Mouse (Mus musculus) adrenal gland, postnatal 4 days (tissue): ENCODE results near the gene Cep78. TPM values are rescaled to one million over a fixed set of nuclear protein-coding genes. Genes with fewer than 3 reads are reported as not detected.
"Not testable (repeated sequence)": the region's sequence is repeated elsewhere in the genome, so short reads cannot be mapped to it uniquely, and the experiment has no call there.

Experiments used
- DNase-seq, 2 experiments: peaks; one replicate each; pipeline ENCODE4 v3.0.0; 2021 to 2022; ENCODE audit warnings: low spot score in 2 of 2, mixed read lengths in 2 of 2
- long read RNA-seq, 2 experiments: library from polyadenylated mRNA; stranded (forward); transcript quantifications; one replicate each; pipeline ENCODE4 v2.0.0; 2021
- total RNA-seq, 2 experiments: library from RNA; stranded (reverse); gene quantifications; 2 replicates each; pipeline ENCODE4 v1.2.3; 2021

Cep78 gene
- total RNA-seq = 10 to 100 TPM; 16.2 to 17.2 TPM
- long read RNA-seq, experiment 1, transcript Cep78-201 (15 exons, 2,548 nt) = major isoform, 12 of 21 reads
- long read RNA-seq, experiment 1, partial matches to known transcripts = 2 of 21 reads
- long read RNA-seq, experiment 1, other reads (novel, unspliced or antisense) = 7 of 21 reads
- long read RNA-seq, experiment 2, transcript Cep78-201 (15 exons, 2,548 nt) = major isoform, 25 of 51 reads
- long read RNA-seq, experiment 2, partial matches to known transcripts = 6 of 51 reads
- long read RNA-seq, experiment 2, other reads (novel, unspliced or antisense) = 19 of 51 reads

DNA sequence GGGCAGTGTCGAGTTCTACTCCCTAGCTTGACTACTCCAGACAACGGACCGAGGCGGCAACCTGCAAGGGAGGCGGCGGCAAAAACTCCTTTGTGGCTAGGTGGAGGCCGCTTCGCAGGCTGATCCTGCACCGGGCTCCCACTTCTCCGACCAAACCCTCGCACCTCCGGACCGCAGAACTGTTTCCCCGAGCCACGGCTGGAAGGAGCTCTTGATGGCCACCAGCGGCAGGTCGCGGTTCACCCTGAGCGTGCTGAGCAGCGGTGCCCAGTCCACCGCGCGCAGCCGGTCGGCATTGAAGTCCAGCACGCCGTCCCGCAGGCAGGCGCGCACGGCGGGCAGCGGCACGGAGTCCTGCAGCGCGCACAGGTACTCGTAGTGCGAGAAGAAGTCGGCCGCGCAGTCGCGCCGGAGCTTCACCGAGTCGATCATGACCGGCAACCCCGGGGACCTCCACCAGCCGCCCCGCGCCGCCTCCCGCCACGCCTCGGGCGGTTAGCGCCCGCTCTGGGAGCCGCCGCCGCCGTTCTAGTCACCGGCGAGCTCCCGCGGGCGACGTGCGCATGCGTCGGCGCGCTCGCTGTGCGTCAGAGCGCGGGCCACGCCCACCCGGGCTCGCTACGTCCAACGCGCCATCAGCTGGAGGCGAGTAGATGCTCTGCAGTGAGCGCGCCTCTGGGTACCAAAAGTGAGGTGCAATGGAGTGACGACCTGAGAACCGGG, at the start of gene Cep78:
Cep78 (minus strand) TSS at position 541 of the 723 bp plus-strand sequence.
- DNase-seq = peak; percentile 75 to 76

DNA sequence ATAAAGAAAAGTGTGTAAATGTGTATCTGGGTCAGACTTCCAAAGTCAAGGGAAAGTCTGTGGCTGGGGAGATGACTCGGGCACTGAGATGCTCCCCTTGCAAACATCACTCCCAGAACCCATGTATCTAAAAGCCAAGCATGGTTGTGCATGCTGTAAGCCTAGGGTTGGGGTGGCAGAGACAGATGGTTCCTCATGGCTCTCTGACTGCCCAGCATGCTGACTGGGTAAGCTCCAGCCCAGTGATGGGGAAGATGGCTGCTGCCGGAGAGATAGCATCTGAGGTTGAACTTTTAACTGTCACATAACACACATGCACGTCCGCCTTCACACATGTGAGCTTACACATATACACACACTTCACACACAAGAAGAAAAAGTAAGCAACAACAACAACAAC, 46.5 kb upstream of the Cep78 start:
- DNase-seq = no peak

DNA sequence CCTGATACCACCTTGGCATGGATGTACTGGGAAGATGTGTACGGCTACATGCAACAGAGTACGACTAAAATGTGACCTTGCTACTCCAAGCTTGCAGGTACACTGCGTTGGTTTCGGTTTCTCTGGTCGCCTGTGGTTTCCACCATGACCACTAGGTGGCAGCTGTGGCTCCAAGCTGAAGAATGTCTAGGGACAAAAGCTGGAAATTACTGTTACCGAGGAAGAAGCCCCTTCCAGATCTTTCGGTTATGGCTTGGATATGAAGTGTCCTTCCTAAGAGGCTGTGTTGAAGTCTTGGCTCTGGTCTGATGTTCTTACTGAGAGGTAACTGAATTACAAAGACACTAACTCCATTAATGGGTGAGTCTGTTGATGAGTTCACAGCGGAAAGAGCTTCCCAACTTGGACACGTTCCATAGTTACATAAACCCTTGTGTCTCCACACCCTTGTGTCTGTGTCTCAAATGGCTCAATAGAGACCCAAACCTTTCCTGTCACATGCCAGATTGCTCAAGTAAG, 44.5 kb upstream of the Cep78 start:
- not testable (repeated sequence) for DNase-seq

DNA sequence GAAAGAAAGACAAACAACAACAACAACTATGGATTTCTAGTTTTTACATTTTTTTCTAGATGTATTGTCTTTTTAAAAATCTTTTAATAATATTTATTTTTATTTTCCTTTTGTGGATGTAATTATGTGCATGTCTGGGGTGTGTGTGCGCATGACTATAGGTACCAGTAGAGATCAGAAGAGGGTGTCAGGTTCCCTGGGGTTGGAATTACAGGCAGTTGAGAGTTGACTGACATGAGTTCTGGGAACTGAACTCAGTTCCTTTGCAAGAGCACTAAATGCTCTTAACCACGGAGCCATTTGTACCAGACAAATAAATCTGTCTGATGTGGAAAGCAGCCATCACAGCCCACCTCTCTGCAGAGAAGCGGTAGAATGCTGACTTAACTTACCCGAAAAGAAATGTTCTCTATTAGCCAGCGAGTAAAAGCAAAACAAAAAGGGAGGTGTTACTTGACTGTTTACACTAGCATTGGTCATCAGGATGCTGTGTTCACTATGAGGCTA, 44.0 kb upstream of the Cep78 start:
- no peak for DNase-seq

DNA sequence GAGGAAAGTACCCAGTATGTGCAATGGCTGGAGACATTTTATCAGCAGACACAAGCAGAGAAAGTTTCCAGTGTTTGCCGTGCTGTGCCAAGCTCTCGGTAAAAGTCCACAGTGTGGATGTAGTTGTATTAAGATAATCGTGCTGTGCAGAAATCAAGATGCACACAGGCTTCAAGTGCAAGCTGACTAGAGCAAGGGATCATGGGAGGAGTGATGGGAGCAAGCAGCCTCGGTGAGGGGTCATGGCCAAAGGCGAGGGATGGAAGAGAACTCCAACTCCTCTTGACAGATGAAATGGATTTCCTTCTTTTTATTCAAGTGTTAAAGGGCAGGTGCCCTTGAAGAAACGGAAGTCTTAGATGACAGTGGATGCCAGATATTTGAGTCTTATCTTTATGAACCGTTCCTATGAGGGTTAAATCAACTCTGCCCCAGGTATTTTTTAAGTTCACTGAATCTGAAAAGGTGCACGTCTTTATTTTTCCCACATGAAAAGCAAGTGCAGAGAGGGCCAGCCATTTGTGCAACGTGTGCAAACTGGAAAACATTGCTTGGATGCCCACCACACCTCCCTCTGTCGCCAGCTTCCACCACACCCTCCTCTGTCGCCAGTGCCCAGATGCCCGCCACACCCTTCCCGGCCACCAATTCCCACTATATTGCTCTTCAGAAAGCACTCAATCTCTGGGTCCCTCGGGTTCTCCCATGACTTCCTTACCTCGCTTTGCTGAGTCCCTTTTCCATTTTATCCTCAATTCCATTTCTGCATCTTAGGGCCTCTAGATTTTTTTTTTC, 43.3 kb upstream of the Cep78 start:
- DNase-seq = no peak

DNA sequence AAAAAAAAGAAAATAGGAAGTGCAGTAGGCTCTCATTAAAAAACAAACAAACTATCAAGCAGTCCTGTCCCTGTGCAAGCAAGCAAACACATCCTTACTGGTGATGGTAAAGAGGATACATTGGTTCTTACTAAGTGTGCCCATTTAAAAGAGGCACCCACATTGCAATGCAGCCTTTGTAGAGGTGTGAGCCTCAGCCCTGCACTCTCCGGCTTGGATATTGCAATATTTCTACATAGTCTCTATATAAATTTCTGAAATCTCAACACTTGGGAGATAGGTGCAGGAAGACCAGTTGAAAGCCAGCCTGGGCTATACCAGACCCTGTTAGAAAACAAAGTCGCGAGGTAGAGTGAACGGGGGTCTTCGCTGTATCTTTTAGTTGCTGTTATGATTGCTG, 41.5 kb upstream of the Cep78 start:
- no peak for DNase-seq

DNA sequence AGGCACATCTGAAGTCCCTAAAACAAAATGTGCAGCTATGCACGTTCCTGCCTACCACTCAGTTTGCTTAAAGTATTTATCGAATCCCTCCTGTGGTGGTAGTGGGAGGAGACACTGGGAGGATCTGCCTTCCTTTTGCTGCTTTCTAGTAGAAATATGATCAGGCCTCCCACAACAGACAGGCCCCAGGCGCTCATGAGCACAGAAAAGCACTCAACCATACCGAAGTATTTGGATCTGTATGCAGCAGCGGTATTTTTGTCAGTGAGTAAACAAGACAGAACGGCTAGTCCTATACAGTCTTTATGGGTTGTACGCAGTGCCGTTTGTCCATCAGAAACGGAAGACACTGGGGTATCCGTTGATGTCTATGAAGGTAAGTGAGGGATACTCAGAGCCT, 37.4 kb upstream of the Cep78 start:
- DNase-seq = no peak

DNA sequence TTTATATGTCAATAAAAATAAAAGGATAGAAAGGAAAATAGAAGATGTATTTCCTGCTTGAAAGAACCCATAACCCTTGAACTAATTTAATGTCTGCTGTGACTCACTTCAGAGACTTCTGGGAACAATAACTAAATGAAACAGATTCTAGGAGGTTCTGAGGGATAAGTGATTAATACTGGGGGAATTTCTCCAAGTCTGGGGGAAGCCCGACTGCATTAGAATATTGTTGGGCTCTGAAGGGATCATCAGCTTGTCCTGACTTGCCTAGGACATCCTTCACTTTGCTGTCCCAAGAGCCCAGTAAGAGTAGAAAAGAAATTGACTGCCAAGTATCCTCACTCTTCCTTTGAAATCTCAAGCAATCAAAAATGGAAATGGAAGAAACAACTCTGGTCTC, 31.4 kb upstream of the Cep78 start:
- DNase-seq = no peak

DNA sequence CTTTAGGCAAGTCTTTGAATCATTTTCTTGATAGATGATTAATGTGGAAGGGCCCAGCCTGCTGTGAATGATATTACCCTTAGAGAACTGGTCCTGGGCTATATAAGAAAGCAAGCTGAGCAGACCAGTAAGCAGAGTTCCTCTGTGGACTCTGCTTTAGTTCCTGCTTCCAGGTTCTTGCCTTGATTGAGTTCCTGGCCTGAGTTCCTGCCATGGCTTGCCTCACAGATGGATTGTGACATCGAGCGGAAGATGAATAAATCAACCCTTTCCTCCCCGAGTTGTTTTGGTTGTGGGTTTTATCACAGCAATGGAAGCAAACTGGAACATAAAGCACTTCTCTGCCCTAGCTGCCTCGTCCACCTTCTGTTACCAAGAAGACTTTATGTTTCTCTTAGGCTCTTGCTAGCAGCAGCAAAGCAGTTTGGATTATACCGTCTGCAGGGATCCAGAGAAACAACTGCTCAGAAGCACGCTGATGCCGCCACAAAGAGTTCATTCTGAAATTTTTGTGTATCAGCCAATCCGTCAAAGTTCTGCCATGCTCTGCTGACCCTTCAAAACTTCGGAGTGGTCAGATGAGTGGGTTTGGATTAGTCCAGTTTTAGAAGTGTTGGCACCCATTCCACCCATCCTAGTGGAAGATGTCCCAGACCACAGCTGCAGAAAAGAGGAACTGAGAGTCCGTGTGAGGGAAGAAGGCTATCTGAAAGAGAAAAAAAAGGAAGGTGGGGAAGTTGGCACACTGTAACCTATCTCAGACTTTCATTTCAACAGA, 30.6 kb upstream of the Cep78 start:
- no peak for DNase-seq

DNA sequence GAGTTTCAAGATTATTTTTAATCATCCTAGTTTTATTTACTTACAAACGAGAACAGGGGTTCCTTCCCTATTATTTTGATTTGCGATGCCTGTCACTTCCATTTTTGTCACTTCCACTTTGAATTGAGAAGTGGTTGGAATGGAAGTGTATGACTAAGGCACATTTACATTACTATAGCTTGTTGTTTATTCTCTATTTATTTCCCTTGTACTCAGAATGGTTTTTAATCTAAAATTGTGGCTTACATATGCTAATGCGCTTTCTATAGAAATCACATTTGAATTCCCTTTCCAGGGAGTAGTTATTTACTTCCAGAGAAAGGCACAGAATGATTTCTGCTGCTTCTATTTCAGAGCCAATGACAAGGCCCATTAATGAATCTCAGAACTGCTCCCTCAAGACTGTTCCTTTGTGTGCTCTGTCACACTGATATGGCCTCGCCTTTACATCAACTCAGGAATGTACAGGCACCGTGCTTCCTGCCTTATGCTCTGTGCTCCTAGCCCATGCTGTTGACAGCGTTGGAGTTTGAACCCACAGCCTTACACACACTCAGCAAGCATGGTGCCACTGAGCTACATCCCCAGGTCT, 25.1 kb upstream of the Cep78 start:
- no peak for DNase-seq

DNA sequence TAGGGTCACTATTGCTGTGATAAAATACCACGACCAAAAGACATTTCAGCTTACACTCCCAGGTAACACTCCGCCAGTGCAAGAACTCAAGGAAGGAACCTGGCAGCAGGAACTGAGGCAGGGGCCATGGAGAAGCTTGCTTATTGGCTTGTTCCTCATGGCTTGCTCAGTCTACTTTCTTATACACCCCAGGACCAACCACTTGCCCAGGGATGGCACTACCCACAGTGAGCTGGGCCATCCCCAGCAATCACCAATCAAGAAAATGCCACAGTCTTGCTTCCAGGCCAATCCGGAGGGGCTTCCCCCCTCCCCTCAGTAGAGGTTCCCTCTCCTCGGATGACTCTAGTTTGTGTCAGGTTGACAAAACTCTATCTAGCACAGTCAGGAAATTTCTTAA, 24.3 kb upstream of the Cep78 start:
- no peak for DNase-seq

DNA sequence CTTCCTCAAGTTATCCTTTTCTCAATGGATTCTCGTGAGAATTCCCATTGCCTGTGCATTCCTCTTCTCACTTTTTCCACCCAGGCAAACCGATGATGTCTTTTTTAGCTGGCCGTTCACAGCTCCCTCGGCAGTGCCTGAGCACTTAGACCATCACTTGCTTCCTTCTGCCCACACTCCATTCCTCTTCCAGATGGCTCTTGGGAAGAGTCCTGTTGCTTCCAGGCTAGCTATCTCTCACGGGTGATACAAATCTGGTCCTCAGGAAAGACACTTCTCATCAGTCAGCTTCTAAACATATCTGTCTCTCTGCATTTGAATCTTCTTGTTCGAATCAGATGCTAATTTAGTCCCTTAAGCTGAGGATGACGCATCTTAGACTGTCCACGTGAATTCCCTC, 22.3 kb upstream of the Cep78 start:
- no peak for DNase-seq

DNA sequence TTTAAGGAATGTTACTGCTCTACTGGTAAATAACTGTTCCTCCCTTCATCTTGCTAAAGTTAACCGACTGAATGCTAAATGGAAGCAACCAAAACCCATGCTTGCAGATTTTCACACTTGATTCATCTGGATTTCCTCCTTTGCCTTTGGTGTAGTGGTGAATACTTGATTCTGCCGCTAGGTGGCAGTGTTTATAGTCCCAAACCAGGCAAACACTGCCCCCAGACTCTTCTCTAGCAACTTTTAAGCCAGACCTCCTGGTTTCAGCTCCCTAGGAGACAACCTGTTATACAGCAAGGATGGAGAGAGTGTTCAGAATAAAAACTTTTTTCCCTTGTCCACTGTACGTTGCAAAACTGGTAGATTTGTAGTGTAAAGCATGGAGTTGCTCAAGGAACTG, 13.4 kb upstream of the Cep78 start:
- DNase-seq = peak in 1 of 2 experiments; percentile 35

DNA sequence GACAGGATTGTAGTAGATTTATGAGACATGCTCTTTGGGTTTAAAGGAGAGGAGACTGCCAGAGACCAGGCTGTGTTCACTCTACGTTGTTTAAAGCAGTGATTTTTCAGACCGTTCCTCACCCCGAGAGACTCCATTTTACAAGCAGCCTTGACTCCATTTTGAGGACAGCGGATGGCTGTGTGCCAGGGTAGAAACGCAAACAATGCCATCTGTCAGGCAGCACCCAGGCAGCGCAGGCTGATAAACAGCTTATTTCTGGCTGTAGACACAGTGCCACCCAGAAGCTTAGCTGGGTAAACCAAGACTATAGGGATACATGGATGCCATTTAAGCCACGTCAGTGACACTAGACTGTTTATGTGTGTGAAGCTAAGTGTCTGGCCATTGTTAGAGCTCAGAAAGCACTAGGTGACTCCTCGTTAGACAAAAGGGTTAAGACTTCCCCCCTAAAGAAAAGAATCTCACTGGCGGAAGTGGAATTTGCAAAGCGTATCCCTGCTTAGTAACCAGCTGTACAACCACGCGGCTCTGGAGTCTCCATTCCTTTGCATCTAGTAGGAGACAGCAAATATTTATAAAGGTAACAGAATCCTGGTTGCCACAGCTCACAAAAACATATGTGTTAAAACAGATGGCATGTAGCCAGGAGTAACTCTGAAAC, 12.2 kb upstream of the Cep78 start:
- peak in 1 of 2 experiments; percentile 7 for DNase-seq

DNA sequence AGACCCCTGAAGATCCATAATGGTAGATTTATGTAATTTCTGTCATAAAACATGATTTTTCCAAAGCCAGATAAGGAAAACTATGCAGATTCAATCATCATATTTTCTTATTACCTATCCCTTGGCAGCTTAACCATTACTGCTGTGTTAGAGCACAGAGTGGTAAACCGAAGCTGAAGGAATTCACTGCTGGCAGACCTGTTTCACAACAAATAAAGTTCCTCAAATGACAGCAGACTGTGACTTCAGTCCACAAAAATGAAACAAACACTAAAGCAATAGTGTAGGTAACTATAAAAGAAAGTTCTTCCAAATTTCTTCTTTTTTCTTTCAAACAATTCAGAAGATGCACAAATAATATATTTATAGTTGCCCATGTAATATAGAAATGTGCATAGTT, 5.3 kb upstream of the Cep78 start:
- DNase-seq = no peak

DNA sequence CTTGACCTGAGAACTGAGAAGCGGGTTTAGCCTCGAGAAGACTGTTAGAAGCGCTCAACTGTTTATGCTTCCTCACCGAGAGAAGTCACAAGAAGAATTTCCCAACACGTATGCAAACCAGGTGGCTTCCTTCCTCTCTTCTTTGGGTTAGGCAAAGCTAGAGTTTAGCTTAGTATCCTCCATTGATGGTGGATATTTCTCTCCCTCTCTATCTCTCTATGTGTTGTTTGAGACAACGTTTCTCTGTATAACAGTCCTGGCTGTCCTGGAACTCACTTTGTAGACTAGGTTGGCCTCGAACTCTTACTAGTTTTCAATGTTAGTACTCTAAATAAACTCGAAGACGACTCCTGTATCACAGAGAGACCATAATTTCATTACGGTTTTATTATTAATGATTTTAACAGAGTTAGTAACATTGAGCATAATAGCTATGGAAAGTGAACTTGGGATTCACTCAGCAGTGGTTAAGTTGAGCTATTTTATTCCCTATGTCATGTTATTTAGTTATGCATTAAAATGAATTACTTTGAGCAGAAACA, 454 bp upstream of the Cep78 start:
- no peak for DNase-seq

DNA sequence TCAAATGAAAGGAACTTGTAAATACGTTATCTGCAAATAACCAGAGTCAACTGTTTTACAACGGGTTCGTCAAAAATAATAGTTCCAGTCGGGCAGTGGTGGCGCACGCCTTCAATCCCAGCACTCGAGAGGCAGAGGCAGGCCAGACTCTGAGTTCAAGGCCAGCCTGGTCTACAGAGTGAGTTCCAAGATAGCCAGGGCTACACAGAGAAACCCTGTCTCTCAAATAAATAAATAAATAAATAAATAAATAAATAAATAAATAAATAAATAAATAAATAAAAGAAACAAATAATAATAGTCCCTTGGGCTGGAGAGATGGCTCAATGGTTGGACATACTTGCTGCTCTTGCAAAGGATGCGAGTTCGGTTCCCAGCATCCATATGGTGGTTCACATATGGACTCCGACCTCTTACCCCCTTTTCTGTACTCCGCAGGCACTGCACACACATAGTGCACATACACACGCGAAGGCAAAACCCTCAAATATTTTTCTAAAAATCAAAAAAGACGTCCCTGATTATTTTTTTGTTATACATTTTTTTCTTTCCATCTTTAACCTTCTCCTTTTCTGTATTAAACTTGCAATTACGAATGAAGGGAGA, 947 bp downstream of the Cep78 start:
- no peak for DNase-seq

DNA sequence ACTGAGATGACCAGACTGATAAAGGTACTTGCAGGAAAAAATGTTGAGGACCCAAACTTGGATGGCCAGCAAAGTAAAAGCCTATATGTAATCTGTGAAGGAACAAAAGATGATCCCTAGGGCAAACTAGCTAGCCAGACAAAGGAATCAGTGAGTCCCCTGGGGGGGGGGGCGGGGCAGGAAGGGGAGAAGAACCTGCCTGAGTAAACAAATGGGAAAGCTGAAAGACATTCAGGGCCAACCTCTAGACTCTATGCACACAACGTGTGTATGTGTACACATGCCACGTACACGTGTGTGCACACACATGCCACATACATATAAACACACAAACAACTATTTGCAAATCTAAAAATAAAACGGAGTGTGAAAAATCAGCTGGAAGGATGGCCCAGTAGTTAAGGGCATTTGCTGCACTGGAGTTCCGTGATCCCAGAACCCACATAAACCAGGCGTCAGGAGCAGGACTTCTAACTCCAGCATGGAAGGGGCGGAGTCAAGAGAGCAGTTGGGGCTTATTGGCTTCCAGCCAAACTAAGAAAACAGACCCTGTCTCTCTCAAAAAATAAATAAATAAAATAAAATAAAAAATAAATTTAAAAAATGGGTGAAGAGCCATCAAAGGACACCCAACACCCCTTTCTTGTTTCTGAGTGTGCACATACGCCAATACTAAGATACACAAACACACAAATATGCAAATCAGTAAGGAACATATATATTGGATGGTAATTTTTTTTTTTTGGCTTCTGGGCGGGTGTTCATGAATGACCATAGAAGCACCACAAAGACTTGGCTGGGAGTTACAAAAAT, 1.7 kb downstream of the Cep78 start:
- DNase-seq = no peak
